Mouse (Mus musculus) heart, postnatal 0 days (tissue): ENCODE results near the gene Themis2. TPM values are rescaled to one million over a fixed set of nuclear protein-coding genes. Genes with fewer than 3 reads are reported as not detected.
A peak's percentile ranks its signal among the peaks of the same experiment; 100 is the strongest.

Experiments used
- ATAC-seq: fragments of 200-750 bp; cut with Nextera tagmentation; 2 replicates; pipeline ENCODE4 v1.8.0; 2017; ENCODE audit warnings: low read depth, moderate number of reproducible peaks, moderate library complexity; ENCODE audit not compliant: insufficient read depth
- DNase-seq: peaks from one replicate; pipeline ENCODE4 v3.0.0-alpha.2; 2016; ENCODE audit warnings: low spot score
- H3K27ac ChIP-seq: fragments of 300-500 bp; sonication (generic); 2 replicates; pipeline ENCODE4 v1.5.1; 2014; ENCODE audit warnings: low read depth, mild to moderate bottlenecking
- H3K27me3 ChIP-seq: fragments of 300-500 bp; sonication (generic); 2 replicates; pipeline ENCODE4 v1.6.1; 2014; ENCODE audit warnings: low read length, mixed read lengths; ENCODE audit not compliant: control insufficient read depth, insufficient read depth
- H3K36me3 ChIP-seq: fragments of 300-500 bp; sonication (generic); replicated peaks from 2 replicates; pipeline ENCODE4 v1.6.1; 2014; ENCODE audit warnings: low read length, mixed read lengths; ENCODE audit not compliant: control insufficient read depth, insufficient read depth
- H3K4me1 ChIP-seq: fragments of 300-500 bp; sonication (generic); 2 replicates; pipeline ENCODE4 v1.6.1; 2014; ENCODE audit warnings: antibody characterized with exemption; ENCODE audit not compliant: control insufficient read depth, insufficient read depth
- H3K4me2 ChIP-seq: fragments of 300-500 bp; sonication (generic); 2 replicates; pipeline ENCODE4 v1.6.1; 2014; ENCODE audit warnings: low read depth, mild to moderate bottlenecking, low read length, moderate library complexity
- H3K4me3 ChIP-seq: fragments of 300-500 bp; sonication (generic); 2 replicates; pipeline ENCODE4 v1.5.1; 2014; ENCODE audit warnings: low read depth, low read length
- H3K9ac ChIP-seq: fragments of 300-500 bp; sonication (generic); replicated peaks from 2 replicates; pipeline ENCODE4 v1.6.1; 2014; ENCODE audit warnings: low read depth, low read length, mixed read lengths
- H3K9me3 ChIP-seq: fragments of 300-500 bp; sonication (generic); replicated peaks from 2 replicates; pipeline ENCODE4 v1.6.1; 2016; ENCODE audit warnings: low read length; ENCODE audit not compliant: control insufficient read depth
- CTCF ChIP-seq: IDR thresholded peaks from 2 replicates; pipeline ENCODE4 v1.5.1; 2016; ENCODE audit warnings: antibody characterized with exemption, control low read depth, low read depth
- EP300 ChIP-seq: IDR thresholded peaks from 2 replicates; pipeline ENCODE4 v1.6.1; 2016; ENCODE audit warnings: antibody characterized with exemption, low read depth
- WGBS: fragments of 180-500 bp; shearing (Covaris S2); extraction: QIAGEN DNeasy Blood & Tissue Kit; methylation state at CpG from one replicate; pipeline ENCODE4 v1.1.7; 2014; 5-methylcytosine and 5-hydroxymethylcytosine counted together
- polyA plus RNA-seq: library from polyadenylated mRNA; unstranded; fragments of >200 nt; fragmentation: Nextera tagmentation; extraction: Ambion mirVana; gene quantifications from 2 replicates; pipeline ENCODE4 v1.2.1, GENCODE M21; 2015
- total RNA-seq: library from RNA; depleted of rRNA; stranded (reverse); fragments of >200 nt; gene quantifications from 2 replicates; pipeline ENCODE4 v1.2.3, GENCODE M21; 2014; ENCODE audit warnings: low replicate concordance

Themis2 gene
- total and polyA plus RNA-seq, 2 experiments from 2014 or later, result 0.73 to 1.1 TPM

- Histone ChIP-seq H3K9me3 (peaks cover 14% of the 10 kb centered on the region), H3K36me3 (no peaks in the 10 kb centered on the region), H3K4me1 (no peaks in the 10 kb centered on the region; the same call in 1 of the 2 replicates), H3K4me3 (no peak overlapping the region), H3K4me2 (no peak overlapping the region), H3K27ac (peak overlapping the region; percentile 62), H3K27me3 (no peaks in the 10 kb centered on the region), H3K9ac (no peak overlapping the region)
- ATAC-seq (peak; percentile 64; the same call in 1 of the 2 replicates), DNase-seq (peak; percentile 50)
- TF ChIP-seq CTCF (no peak), EP300 (no peak)
- 46% methylated on average over 5 of the region's 5 CpGs for WGBS
Measured at GRCm38 (mm10) chr4:132807771-132808641, 11.8 kb upstream of the Themis2 start.

DNA sequence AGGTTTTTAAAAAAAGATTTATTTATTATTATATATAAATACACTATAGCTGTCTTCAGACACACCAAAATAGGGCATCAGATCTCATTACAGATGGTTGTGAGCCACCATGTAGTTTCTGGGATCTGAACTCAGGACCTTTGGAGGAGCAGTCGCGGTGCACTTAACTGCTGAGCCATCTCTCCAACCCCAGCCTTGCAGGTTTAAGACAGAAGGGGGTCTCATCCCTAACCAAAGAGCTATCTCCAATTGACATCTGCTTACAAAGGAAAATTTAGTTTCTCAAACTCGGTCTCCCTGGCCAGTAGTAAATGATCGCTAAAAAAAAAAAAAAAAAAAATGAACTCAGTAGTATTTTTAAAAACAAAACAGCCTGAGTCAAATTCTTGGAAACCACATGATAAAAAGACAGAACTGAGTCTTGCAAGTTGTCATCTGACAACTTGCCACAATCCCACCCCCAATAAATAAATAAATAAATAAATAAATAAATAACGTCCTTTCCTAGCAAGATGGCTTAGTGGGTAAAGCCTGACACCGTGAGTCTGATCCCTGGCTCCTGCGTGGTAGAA is 10.5 kb upstream of the Themis2 start:
- Histone ChIP-seq H3K27me3 (no peaks in the 10 kb centered on the region), H3K4me3 (no peak overlapping the region), H3K4me1 (no peaks in the 10 kb centered on the region; the same call in 1 of the 2 replicates), H3K4me2 (no peak overlapping the region), H3K27ac (no peak overlapping the region), H3K9me3 (peaks cover 14% of the 10 kb centered on the region), H3K9ac (no peak overlapping the region), H3K36me3 (no peaks in the 10 kb centered on the region)
- TF ChIP-seq CTCF, result no peak
- no peak for TF ChIP-seq EP300
- 89% methylated on average over 7 of the region's 7 CpGs for WGBS
- no peak for ATAC-seq
- no peak for DNase-seq

GRCm38 (mm10) chr4:132805599-132806197 is 9.5 kb upstream of the Themis2 start:
- H3K27ac ChIP-seq, result no peak overlapping the region
- no peaks in the 10 kb centered on the region for H3K36me3 ChIP-seq
- H3K4me2 ChIP-seq, result no peak overlapping the region
- 52% methylated on average over 12 of the region's 12 CpGs for WGBS
- no peak overlapping the region for H3K9ac ChIP-seq
- H3K4me3 ChIP-seq, result no peak overlapping the region
- H3K27me3 ChIP-seq, result no peaks in the 10 kb centered on the region
- DNase-seq (no peak), ATAC-seq (no peak)
- TF ChIP-seq EP300, result no peak
- no peak for TF ChIP-seq CTCF
- H3K9me3 ChIP-seq, result peaks cover 6% of the 10 kb centered on the region
- H3K4me1 ChIP-seq, result no peaks in the 10 kb centered on the region; the same call in 1 of the 2 replicates

DNA sequence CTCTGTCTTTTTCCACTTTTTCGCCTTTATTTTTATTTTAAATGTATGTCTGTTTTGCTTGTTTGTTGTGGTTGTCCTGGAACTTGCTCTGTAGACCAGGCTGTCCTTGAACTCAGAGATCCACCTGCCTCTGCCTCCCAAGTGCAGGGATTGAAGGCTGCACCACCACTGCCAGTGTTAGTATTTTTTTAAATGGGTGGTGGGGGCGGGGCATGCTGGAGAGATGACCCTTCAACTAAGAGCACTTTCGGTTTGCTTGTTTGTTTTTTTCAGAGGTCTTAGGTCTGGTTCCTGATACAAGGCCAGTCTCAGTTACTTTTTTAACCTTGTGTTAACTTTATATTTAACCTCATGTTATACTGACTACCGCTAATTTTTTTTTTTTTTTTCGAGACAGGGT is 9.0 kb upstream of the Themis2 start:
- 77% methylated on average over 5 of the region's 5 CpGs for WGBS
- no peak overlapping the region for H3K4me3 ChIP-seq
- no peak overlapping the region for H3K9ac ChIP-seq
- ATAC-seq (no peak), DNase-seq (no peak)
- H3K27me3 ChIP-seq, result no peaks in the 10 kb centered on the region
- no peak overlapping the region for H3K4me2 ChIP-seq
- H3K9me3 ChIP-seq, result 0 out of 2 replicates have a peak, but pooled peaks cover under 1% of the 10 kb centered on the region
- TF ChIP-seq EP300 (no peak), CTCF (no peak)
- no peaks in the 10 kb centered on the region for H3K36me3 ChIP-seq
- no peak overlapping the region for H3K27ac ChIP-seq
- no peaks in the 10 kb centered on the region; the same call in 1 of the 2 replicates for H3K4me1 ChIP-seq

GRCm38 (mm10) chr4:132804331-132804730 is 8.1 kb upstream of the Themis2 start:
- no peak overlapping the region for H3K9ac ChIP-seq
- ATAC-seq (no peak), DNase-seq (no peak)
- no peaks in the 10 kb centered on the region for H3K9me3 ChIP-seq
- H3K27me3 ChIP-seq, result no peaks in the 10 kb centered on the region
- no peak for TF ChIP-seq CTCF
- TF ChIP-seq EP300, result no peak
- no peak overlapping the region for H3K4me2 ChIP-seq
- WGBS, result 88% methylated on average over 6 of the region's 6 CpGs
- H3K27ac ChIP-seq, result no peak overlapping the region
- H3K4me1 ChIP-seq, result no peaks in the 10 kb centered on the region; the same call in 1 of the 2 replicates
- no peak overlapping the region for H3K4me3 ChIP-seq
- no peaks in the 10 kb centered on the region for H3K36me3 ChIP-seq
